Mouse (Mus musculus) liver, adult 2 months (tissue): Measurements from ENCODE around the gene Clk3. TPM values are rescaled to one million over a fixed set of nuclear protein-coding genes. Genes with fewer than 3 reads are reported as not detected.

ENCODE experiments used
- DNase-seq: peaks from one replicate; pipeline ENCODE4 v3.0.0-alpha.2; 2011; ENCODE audit warnings: low read depth, low spot score; ENCODE audit errors: extremely low read depth
- H3K27ac ChIP-seq: fragments of 200-500 bp; replicated peaks from 2 replicates; pipeline ENCODE4 v1.5.1; 2012; ENCODE audit warnings: low read depth, mild to moderate bottlenecking, control low read depth, inconsistent platforms, low read length; ENCODE audit not compliant: insufficient read depth
- H3K27me3 ChIP-seq: fragments of 200-500 bp; 2 replicates; pipeline ENCODE4 v1.6.1; 2012; ENCODE audit warnings: mild to moderate bottlenecking, moderate library complexity, low read length, inconsistent platforms; ENCODE audit not compliant: control insufficient read depth, insufficient read depth
- H3K36me3 ChIP-seq: fragments of 200-500 bp; 2 replicates; pipeline ENCODE4 v1.6.1; 2012; ENCODE audit warnings: low read length, inconsistent platforms; ENCODE audit not compliant: control insufficient read depth, insufficient read depth
- H3K4me1 ChIP-seq: fragments of 200-500 bp; 2 replicates; pipeline ENCODE4 v1.6.1; 2011; ENCODE audit warnings: low read length; ENCODE audit not compliant: control insufficient read depth, insufficient read depth
- H3K4me3 ChIP-seq: fragments of 200-500 bp; 2 replicates; pipeline ENCODE4 v1.5.1; 2011; ENCODE audit warnings: low read depth, mild to moderate bottlenecking, control low read depth, low read length, moderate library complexity; ENCODE audit not compliant: insufficient read depth
- H3K79me2 ChIP-seq: fragments of 200-500 bp; 2 replicates; pipeline ENCODE4 v1.6.1; 2012; ENCODE audit warnings: inconsistent platforms, mild to moderate bottlenecking, low read length, moderate library complexity; ENCODE audit not compliant: control insufficient read depth, insufficient read depth
- H3K9ac ChIP-seq: fragments of 200-500 bp; 2 replicates; pipeline ENCODE4 v1.6.1; 2012; ENCODE audit warnings: low read depth, mild to moderate bottlenecking, control low read depth, inconsistent platforms, low read length
- CTCF ChIP-seq: fragments of 200-500 bp; IDR thresholded peaks from 2 replicates; pipeline ENCODE4 v1.5.1; 2011; ENCODE audit warnings: low read depth, low read length, control low read depth
- POLR2A ChIP-seq: fragments of 200-500 bp; IDR thresholded peaks from 2 replicates; pipeline ENCODE4 v1.6.1; 2011; ENCODE audit warnings: low read length, control low read depth; ENCODE audit not compliant: insufficient read depth; ENCODE audit errors: extremely low read depth
- WGBS: fragments of 180-500 bp; shearing (Covaris S2); methylation state at CpG from one replicate; pipeline ENCODE4 v1.1.7; 2018; 5-methylcytosine and 5-hydroxymethylcytosine counted together
- polyA plus RNA-seq: library from polyadenylated mRNA; depleted of rRNA; stranded (reverse); fragments of >200 nt; gene quantifications from 2 replicates; pipeline ENCODE4 v1.2.3, GENCODE M21; 2012; rRNA removed
- total RNA-seq: library from RNA; depleted of rRNA; stranded (reverse); fragments of >200 nt; gene quantifications from 2 replicates; pipeline ENCODE4 v1.2.3, GENCODE M21; 2014; rRNA removed

Clk3 gene
- total RNA-seq: 32.5 and 55.3 TPM in 2 replicates
- 45.8 and 48.1 TPM in 2 replicates for polyA plus RNA-seq

- peaks cover 8% of the 10 kb centered on the region; the same call in 1 of the 2 replicates for H3K79me2 ChIP-seq
- peak; percentile 55 for DNase-seq
- H3K4me3 ChIP-seq: peak within 1 kb of the TSS; percentile 98
- WGBS: 2% methylated on average over 93 of the region's 93 CpGs
- H3K27ac ChIP-seq: peak within 1 kb of the TSS; percentile 99
- H3K4me1 ChIP-seq: peaks cover 20% of the 10 kb centered on the region
- TF ChIP-seq CTCF: no peak
- TF ChIP-seq POLR2A: 0 out of 2 replicates have a peak, but pooled peaks have one; percentile 26
- H3K36me3 ChIP-seq: peaks cover 5% of the 10 kb centered on the region; the same call in 1 of the 2 replicates
- H3K27me3 ChIP-seq: no peaks in the 10 kb centered on the region
- peak within 1 kb of the TSS; percentile 99 for H3K9ac ChIP-seq
Measured at GRCm38 (mm10) chr9:57765364-57766351, at the start of gene Clk3. Gene Clk3, minus strand, starts transcription at chr9:57765860.

GRCm38 (mm10) chr9:57814866-57815265 lies 49.2 kb upstream of the Clk3 start:
- TF ChIP-seq POLR2A (no peak), CTCF (no peak)
- H3K4me3 ChIP-seq: no peak overlapping the region
- H3K4me1 ChIP-seq: no peaks in the 10 kb centered on the region
- H3K36me3 ChIP-seq: no peaks in the 10 kb centered on the region
- H3K9ac ChIP-seq: no peak overlapping the region
- no peaks in the 10 kb centered on the region for H3K27me3 ChIP-seq
- no peaks in the 10 kb centered on the region for H3K79me2 ChIP-seq
- WGBS: 77% methylated on average over 3 of the region's 3 CpGs
- no peak for DNase-seq
- no peak overlapping the region for H3K27ac ChIP-seq

DNA sequence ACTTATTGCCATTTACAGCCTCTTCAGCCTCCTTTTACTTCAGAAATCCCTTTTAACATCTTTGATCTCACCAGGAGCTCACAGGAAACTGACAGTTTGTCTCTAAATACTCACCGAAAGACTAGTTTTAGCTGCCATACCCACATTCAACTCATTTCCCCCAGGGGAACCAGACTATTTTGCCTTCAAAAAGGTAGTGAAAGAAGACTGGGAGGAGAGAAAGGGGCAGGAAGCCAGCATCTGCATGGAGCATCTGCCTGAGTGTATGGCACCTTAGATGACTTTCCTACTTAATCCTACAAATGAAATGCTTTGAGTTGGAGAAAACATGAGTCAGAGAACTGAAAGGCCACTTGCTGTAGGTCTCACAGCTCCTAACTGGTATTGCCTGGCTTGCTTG lies 48.4 kb upstream of the Clk3 start:
- no peak for TF ChIP-seq CTCF
- no peak for TF ChIP-seq POLR2A
- DNase-seq: no peak
- no peaks in the 10 kb centered on the region for H3K27me3 ChIP-seq
- no peaks in the 10 kb centered on the region for H3K79me2 ChIP-seq
- H3K4me3 ChIP-seq: no peak overlapping the region
- no peak overlapping the region for H3K9ac ChIP-seq
- 0 out of 2 replicates have a peak, but pooled peaks cover 2% of the 10 kb centered on the region for H3K36me3 ChIP-seq
- no peak overlapping the region for H3K27ac ChIP-seq
- 94% methylated on average over 1 of the region's 1 CpGs for WGBS
- no peaks in the 10 kb centered on the region for H3K4me1 ChIP-seq

- Histone ChIP-seq H3K27ac (no peak overlapping the region), H3K79me2 (no peaks in the 10 kb centered on the region), H3K4me1 (no peaks in the 10 kb centered on the region), H3K4me3 (no peak overlapping the region), H3K9ac (no peak overlapping the region), H3K36me3 (0 out of 2 replicates have a peak, but pooled peaks cover 2% of the 10 kb centered on the region), H3K27me3 (no peaks in the 10 kb centered on the region)
- WGBS: 81% methylated on average over 8 of the region's 8 CpGs
- DNase-seq: no peak
- no peak for TF ChIP-seq POLR2A
- TF ChIP-seq CTCF: no peak
Measured at GRCm38 (mm10) chr9:57811793-57812733, 46.4 kb upstream of the Clk3 start.

GRCm38 (mm10) chr9:57810691-57811090 lies 45.0 kb upstream of the Clk3 start:
- H3K27ac ChIP-seq: no peak overlapping the region
- no peaks in the 10 kb centered on the region for H3K27me3 ChIP-seq
- H3K79me2 ChIP-seq: no peaks in the 10 kb centered on the region
- no peaks in the 10 kb centered on the region for H3K4me1 ChIP-seq
- 69% methylated on average over 3 of the region's 3 CpGs for WGBS
- H3K4me3 ChIP-seq: no peak overlapping the region
- TF ChIP-seq POLR2A: no peak
- H3K9ac ChIP-seq: no peak overlapping the region
- no peak for DNase-seq
- H3K36me3 ChIP-seq: 0 out of 2 replicates have a peak, but pooled peaks cover 2% of the 10 kb centered on the region
